Mouse (Mus musculus) urinary bladder, postnatal 14 days (tissue): ENCODE data around the gene Ankrd37.

Source experiments
- DNase-seq: peaks from one replicate; pipeline ENCODE4 v3.0.0; 2021; ENCODE audit warnings: low spot score

The Ankrd37 gene

DNA sequence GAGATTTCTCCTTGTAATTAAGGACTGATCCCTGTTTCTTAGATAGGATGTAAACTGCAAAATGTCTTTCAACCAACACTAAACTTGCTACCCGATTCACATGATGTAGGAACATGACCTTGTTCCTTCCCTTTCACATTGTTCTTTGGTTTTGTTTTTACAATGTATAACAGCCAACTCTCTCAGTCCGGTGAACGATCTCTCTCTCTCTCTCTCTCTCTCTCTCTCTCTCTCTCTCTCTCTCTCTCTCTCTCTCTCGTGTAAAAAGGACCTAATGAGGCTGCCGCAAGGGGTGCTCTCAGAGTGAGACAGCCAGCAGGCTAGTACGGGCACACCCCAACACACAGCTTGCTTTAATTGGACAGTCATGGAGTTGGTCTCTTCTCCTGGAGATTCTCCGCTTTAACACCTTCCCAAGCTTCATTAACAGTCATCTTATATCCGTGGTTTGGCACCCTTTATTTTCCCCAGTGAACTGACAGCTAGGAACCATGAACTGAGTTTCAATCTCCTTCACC lies 31.5 kb downstream of the Ankrd37 start:
- DNase-seq: no peak

DNA sequence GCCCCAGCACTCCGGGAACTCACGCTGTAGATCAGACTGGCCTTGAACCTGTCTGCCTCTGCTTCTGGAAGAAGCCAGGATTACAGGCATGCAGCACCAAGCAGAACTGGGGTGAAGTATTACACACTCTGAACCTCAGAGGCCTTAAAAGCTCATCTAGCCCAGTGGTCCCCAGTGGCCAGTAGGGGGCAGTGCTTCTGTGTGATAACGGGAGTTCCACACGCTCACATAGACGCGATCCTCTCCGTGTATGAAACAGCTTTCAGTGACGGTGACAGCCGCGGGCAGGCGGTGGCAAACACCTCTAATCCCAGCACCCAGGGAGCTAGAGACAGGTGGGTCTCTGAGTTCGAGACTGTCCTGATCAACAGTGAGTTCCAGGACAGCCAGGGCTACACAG lies 34.6 kb downstream of the Ankrd37 start:
- no peak for DNase-seq

DNA sequence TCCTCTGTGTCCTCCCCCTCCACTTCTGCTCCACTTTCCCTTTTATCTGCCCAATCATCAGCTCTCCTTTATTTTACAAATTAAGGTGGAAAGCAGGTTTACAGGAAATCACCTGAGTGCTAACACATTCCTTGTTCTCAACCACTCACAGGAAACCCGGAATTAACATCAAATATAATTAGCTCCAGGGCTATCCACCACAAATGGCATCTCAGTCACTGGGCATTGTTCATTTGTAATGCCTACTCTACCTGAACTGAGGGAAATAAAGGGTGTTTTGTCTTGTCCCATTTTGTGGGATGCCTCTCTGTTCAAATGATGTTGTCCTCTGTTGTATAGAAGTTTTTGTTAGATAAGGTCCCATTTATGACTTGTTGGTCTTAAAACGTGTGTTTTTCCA lies 54.9 kb downstream of the Ankrd37 start:
- DNase-seq: no peak
